18 mouse cellular contexts compared by ENCODE assay signal in the genomic region with DNA sequence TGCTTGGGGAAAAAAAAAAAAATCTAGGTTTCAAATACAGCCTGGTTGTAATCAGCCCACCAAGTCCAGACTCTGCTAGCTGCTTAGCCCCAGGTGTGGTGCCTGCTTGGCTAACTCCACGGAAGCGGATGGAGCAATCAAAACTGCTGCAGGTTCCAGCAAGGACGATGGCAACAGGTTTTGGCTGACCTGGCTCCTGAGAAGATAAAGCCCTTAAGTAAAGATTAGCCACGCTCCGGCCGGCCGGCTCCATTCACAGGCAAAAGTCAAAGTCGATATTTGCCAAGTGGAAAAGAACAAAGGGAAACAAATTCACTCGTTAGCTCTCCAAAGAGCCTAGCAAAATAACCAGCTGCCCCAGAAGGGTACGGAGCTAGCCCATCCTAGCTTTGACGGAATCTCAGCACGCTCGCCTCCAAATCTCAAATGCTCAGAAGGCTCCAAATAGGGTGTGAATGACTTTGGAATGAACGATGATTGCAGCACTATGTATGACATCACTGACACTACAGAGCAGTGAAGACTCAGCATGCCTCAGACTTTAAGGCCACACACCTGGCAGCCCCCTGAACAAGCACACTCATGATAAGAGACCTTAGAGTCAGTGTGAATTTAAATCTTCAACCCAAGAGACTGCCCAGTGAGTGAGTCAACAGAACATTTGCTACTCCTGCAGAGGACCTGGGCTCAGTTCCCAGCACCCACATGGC.
DNase-seq lines count a peak whose midpoint lies in the region; ATAC-seq and TF ChIP-seq lines count a peak whose summit lies in the region.
"Had no signal": no experiment of that assay in that cellular context is flagged by ENCODE, and none has a peak within 500 bp of the region (broad histone marks: within the 10 kb centered on the region; RNA-seq: fewer than 3 reads in every experiment).

No protein-coding gene starts in this region.

- H3K9ac ChIP-seq in lung, embryonic 14.5 days, result no peak overlapping the region
- no peak overlapping the region for H3K9ac ChIP-seq in liver, embryonic 13.5 days
- H3K9ac ChIP-seq in hindbrain, embryonic 14.5 days, result no peak overlapping the region
- H3K9ac ChIP-seq: embryonic facial prominence, embryonic 12.5 days; heart, embryonic 15.5 days; hindbrain, embryonic 12.5 days; midbrain, embryonic 13.5 days had no signal

- no peak overlapping the region for H3K4me2 ChIP-seq in lung, embryonic 14.5 days
- no peak overlapping the region for H3K4me2 ChIP-seq in liver, embryonic 13.5 days
- H3K4me2 ChIP-seq in hindbrain, embryonic 14.5 days (replicated peaks), result no peak overlapping the region
- H3K4me2 ChIP-seq: embryonic facial prominence, embryonic 12.5 days; heart, embryonic 15.5 days; hindbrain, embryonic 12.5 days; midbrain, embryonic 13.5 days had no signal

- H3K4me3 ChIP-seq in lung, embryonic 14.5 days (ENCODE audit: low read depth, low read length), result no peak overlapping the region
- no peak overlapping the region for H3K4me3 ChIP-seq in liver, embryonic 13.5 days (replicated peaks)
- no peak overlapping the region for H3K4me3 ChIP-seq in hindbrain, embryonic 14.5 days (replicated peaks; ENCODE audit: low read length)
- H3K4me3 ChIP-seq: embryonic facial prominence, embryonic 12.5 days; forebrain, embryonic 10.5 days; heart, embryonic 15.5 days; hindbrain, embryonic 12.5 days; midbrain, embryonic 13.5 days had no signal

- no peak for DNase-seq in lung, embryonic 14.5 days
- no peak for DNase-seq in lung, postnatal 36 days
- peak; percentile 76 for DNase-seq in kidney, adult 9 months
- no peak for DNase-seq in liver, embryonic 13.5 days
- DNase-seq in yolk sac, embryonic 10.5 days (ENCODE audit: low spot score), result peak; percentile 82
- no peak for DNase-seq in hindbrain, embryonic 14.5 days (ENCODE audit: low spot score)
- DNase-seq in cerebellum, postnatal 10 days, result no peak
- DNase-seq: adrenal gland, postnatal 25 days; cerebellum, postnatal 36 days; gastrocnemius, postnatal 25 days; lung, adult 18-20 months had no signal

- H3K27me3 ChIP-seq in lung, embryonic 14.5 days (ENCODE audit: insufficient read depth, low read length), result no peaks in the 10 kb centered on the region
- H3K27me3 ChIP-seq in liver, embryonic 13.5 days, result no peaks in the 10 kb centered on the region
- H3K27me3 ChIP-seq in hindbrain, embryonic 14.5 days (ENCODE audit: control insufficient read depth, insufficient read depth, low read length), result no peaks in the 10 kb centered on the region
- H3K27me3 ChIP-seq: embryonic facial prominence, embryonic 12.5 days; heart, embryonic 15.5 days; hindbrain, embryonic 12.5 days; midbrain, embryonic 13.5 days had no signal

- no peaks in the 10 kb centered on the region for H3K36me3 ChIP-seq in lung, embryonic 14.5 days (ENCODE audit: insufficient read depth)
- H3K36me3 ChIP-seq in liver, embryonic 13.5 days, result no peaks in the 10 kb centered on the region
- H3K36me3 ChIP-seq in hindbrain, embryonic 14.5 days (replicated peaks; ENCODE audit: control insufficient read depth, insufficient read depth), result no peaks in the 10 kb centered on the region
- H3K36me3 ChIP-seq: embryonic facial prominence, embryonic 12.5 days; forebrain, embryonic 10.5 days; heart, embryonic 15.5 days had no signal

- no peak overlapping the region for H3K27ac ChIP-seq in lung, embryonic 14.5 days (ENCODE audit: low read depth)
- H3K27ac ChIP-seq in liver, embryonic 13.5 days, result peak overlapping the region; percentile 47
- no peak overlapping the region for H3K27ac ChIP-seq in hindbrain, embryonic 14.5 days
- H3K27ac ChIP-seq: embryonic facial prominence, embryonic 12.5 days; forebrain, embryonic 10.5 days; heart, embryonic 15.5 days; hindbrain, embryonic 12.5 days; macrophage; midbrain, embryonic 13.5 days had no signal

- H3K4me1 ChIP-seq in lung, embryonic 14.5 days (ENCODE audit: insufficient read depth), result no peaks in the 10 kb centered on the region
- peaks cover 8% of the 10 kb centered on the region; the same call in 1 of the 2 replicates for H3K4me1 ChIP-seq in liver, embryonic 13.5 days (replicated peaks)
- no peaks in the 10 kb centered on the region for H3K4me1 ChIP-seq in hindbrain, embryonic 14.5 days (replicated peaks; ENCODE audit: control insufficient read depth, insufficient read depth, low read length)
- H3K4me1 ChIP-seq: embryonic facial prominence, embryonic 12.5 days; heart, embryonic 15.5 days; hindbrain, embryonic 12.5 days; midbrain, embryonic 13.5 days had no signal

- TF ChIP-seq CTCF in lung, embryonic 14.5 days (IDR thresholded peaks at IDR 0.05; ENCODE audit: low read depth), result no peak

- WGBS in lung, embryonic 14.5 days, result 64% methylated on average over 14 of the region's 14 CpGs
- 68% methylated on average over 14 of the region's 14 CpGs for WGBS in liver, embryonic 13.5 days (ENCODE audit: insufficient replicate concordance)
- 64% methylated on average over 14 of the region's 14 CpGs for WGBS in hindbrain, embryonic 14.5 days

- peak; percentile 62; the same call in 1 of the 2 replicates for ATAC-seq in lung, embryonic 14.5 days (ENCODE audit: insufficient read depth)
- ATAC-seq in liver, embryonic 13.5 days (ENCODE audit: low read depth), result peak; percentile 51
- ATAC-seq in hindbrain, embryonic 14.5 days (ENCODE audit: low FRiP score), result no peak
- ATAC-seq: CD4-positive, CD25-positive, alpha-beta regulatory T cell, adult 4 months; midbrain, embryonic 13.5 days had no signal

- no peaks in the 10 kb centered on the region for H3K9me3 ChIP-seq in lung, embryonic 14.5 days (ENCODE audit: low read depth, low read length)
- no peaks in the 10 kb centered on the region for H3K9me3 ChIP-seq in liver, embryonic 13.5 days (replicated peaks)
- no peaks in the 10 kb centered on the region for H3K9me3 ChIP-seq in hindbrain, embryonic 14.5 days (ENCODE audit: control insufficient read depth, low read length)
- H3K9me3 ChIP-seq: forebrain, embryonic 10.5 days; heart, embryonic 15.5 days; hindbrain, embryonic 12.5 days; midbrain, embryonic 13.5 days had no signal

Comparison
In these comparisons a context has a peak if more than half of its experiments do, and no peak if none do; other contexts are left out.
1. DNase-seq: peak in kidney, adult 9 months (single experiment) and yolk sac, embryonic 10.5 days (single experiment); none in lung, embryonic 14.5 days (single experiment), lung, postnatal 36 days (single experiment), liver, embryonic 13.5 days (single experiment), hindbrain, embryonic 14.5 days (single experiment) and cerebellum, postnatal 10 days (0 of 2).